Mouse (Mus musculus) megakaryocyte, embryonic 14.5 days (primary cell): ENCODE data around the gene Antxr1. TPM values are rescaled to one million over a fixed set of nuclear protein-coding genes. Genes with fewer than 3 reads are reported as not detected.

ENCODE experiments used
- H3K27me3 ChIP-seq: replicated peaks from 2 replicates; pipeline ENCODE3; 2012; ENCODE audit warnings: inconsistent platforms
- H3K36me3 ChIP-seq: replicated peaks from 2 replicates; pipeline ENCODE3; 2012; ENCODE audit warnings: low read length, inconsistent platforms, mixed read lengths
- H3K4me1 ChIP-seq: 2 replicates; pipeline ENCODE4 v1.6.1; 2012; ENCODE audit warnings: inconsistent platforms
- H3K4me3 ChIP-seq: replicated peaks from 2 replicates; pipeline ENCODE3; 2012; ENCODE audit warnings: moderate library complexity, mild to moderate bottlenecking, inconsistent platforms
- H3K9me3 ChIP-seq: 2 replicates; pipeline ENCODE4 v1.6.1; 2012; ENCODE audit warnings: inconsistent platforms
- FLI1 ChIP-seq: IDR thresholded peaks from 2 replicates; pipeline ENCODE4 v1.6.1; 2012; ENCODE audit warnings: low read length, inconsistent platforms, mixed read lengths
- GATA1 ChIP-seq: IDR thresholded peaks from 3 replicates; pipeline ENCODE4 v1.6.1; 2012; ENCODE audit warnings: mixed read lengths, low read length, inconsistent platforms, borderline replicate concordance
- polyA plus RNA-seq: library from polyadenylated mRNA; stranded (reverse); fragments of >175 nt; gene quantifications from 2 replicates; pipeline ENCODE4 v1.2.3, GENCODE M21; 2012; ENCODE audit warnings: low replicate concordance; ENCODE audit not compliant: insufficient read depth

The Antxr1 gene
- polyA plus RNA-seq, 1 experiment, result not detected

DNA sequence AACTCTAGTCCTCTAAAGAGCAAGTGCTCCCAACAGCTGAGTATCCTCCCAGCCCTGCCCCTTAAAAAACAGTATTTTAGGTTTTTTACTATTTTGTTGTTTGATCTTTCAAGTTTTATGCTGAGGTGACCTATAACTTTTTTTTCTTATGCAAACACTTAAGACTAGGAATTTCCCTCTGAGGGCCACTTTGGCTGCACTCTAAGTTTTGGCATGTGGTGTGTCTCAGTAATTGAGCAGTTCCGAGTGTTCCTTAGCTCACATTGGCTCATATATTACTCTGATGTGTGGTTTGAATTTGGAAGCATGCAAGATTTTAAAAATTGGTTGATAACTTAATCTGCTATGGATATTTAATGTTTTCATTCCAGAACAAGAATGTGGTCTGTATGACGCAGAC lies 105.6 kb downstream of the Antxr1 start:
- Histone ChIP-seq H3K36me3 (no peaks in the 10 kb centered on the region), H3K27me3 (peaks cover 24% of the 10 kb centered on the region), H3K9me3 (no peaks in the 10 kb centered on the region), H3K4me3 (no peak overlapping the region), H3K4me1 (no peaks in the 10 kb centered on the region; the same call in 1 of the 2 replicates)
- TF ChIP-seq FLI1, result no peak
- TF ChIP-seq GATA1, result no peak

DNA sequence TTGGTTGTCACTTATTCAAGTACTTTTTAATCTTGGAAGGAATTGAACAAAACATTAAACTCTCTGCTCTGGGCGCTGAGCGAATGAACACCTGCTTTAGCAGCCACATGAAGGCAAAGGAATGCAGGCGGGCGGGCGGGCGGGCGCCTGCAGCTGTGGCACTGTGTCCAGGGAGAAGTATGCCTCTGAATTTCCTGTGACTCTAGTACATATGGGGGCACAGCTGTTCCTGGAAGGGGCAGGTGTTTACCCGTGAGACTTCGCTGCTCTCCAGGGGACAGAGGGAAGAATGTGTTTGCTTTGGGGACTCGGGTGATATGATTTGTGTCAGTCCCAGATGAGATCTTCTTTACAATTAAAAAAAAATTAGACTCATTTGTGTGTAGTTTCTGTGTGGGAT lies 107.7 kb downstream of the Antxr1 start:
- Histone ChIP-seq H3K4me1 (no peaks in the 10 kb centered on the region; the same call in 1 of the 2 replicates), H3K9me3 (no peaks in the 10 kb centered on the region), H3K4me3 (no peak overlapping the region), H3K36me3 (no peaks in the 10 kb centered on the region), H3K27me3 (peaks cover 29% of the 10 kb centered on the region)
- no peak for TF ChIP-seq FLI1
- TF ChIP-seq GATA1, result no peak

DNA sequence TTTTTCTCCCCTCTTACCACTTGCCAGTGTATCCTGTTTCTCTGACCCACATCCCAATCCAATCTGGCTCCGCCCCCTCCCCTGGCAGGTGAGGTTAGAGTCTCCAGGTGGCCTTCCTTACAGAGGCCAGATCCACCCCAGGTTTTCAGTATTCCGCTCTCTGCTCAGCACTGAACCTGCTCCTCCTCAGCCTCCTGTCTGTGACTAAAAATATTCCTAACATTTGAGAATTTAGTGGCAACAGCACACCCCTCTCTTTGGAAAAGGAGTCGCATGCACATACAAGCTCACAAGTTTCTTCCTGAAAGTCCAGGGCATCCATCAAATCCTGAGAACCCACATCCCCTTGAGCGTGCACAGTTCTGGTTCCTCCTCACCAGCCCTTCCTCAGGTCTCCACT lies 109.3 kb downstream of the Antxr1 start:
- H3K4me1 ChIP-seq, result no peaks in the 10 kb centered on the region; the same call in 1 of the 2 replicates
- TF ChIP-seq FLI1, result no peak
- TF ChIP-seq GATA1, result no peak
- peaks cover 24% of the 10 kb centered on the region for H3K27me3 ChIP-seq
- no peaks in the 10 kb centered on the region for H3K9me3 ChIP-seq
- no peaks in the 10 kb centered on the region for H3K36me3 ChIP-seq
- no peak overlapping the region for H3K4me3 ChIP-seq

DNA sequence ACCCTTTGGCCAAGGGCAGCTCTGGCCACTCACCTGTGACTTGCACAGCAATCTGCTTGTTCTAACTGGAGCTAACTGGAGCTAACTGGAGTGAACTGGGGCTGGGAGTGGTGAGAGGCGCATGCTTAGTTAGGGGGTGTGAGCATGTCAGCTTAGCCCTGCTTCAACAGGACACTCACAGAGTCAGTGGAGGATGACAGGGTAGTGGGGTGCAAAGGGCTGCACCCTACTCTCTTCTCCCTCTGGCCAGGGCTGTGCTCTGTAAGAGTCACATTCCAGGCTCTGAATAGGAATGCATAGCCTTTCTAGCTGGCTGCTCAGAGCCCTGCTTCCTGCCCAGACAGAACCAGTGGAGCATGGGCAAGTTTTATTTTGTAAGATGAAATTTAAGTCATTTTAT lies 110.3 kb downstream of the Antxr1 start:
- Histone ChIP-seq H3K27me3 (peaks cover 28% of the 10 kb centered on the region), H3K36me3 (no peaks in the 10 kb centered on the region), H3K4me1 (no peaks in the 10 kb centered on the region; the same call in 1 of the 2 replicates), H3K4me3 (no peak overlapping the region), H3K9me3 (no peaks in the 10 kb centered on the region)
- TF ChIP-seq GATA1 (no peak), FLI1 (no peak)

DNA sequence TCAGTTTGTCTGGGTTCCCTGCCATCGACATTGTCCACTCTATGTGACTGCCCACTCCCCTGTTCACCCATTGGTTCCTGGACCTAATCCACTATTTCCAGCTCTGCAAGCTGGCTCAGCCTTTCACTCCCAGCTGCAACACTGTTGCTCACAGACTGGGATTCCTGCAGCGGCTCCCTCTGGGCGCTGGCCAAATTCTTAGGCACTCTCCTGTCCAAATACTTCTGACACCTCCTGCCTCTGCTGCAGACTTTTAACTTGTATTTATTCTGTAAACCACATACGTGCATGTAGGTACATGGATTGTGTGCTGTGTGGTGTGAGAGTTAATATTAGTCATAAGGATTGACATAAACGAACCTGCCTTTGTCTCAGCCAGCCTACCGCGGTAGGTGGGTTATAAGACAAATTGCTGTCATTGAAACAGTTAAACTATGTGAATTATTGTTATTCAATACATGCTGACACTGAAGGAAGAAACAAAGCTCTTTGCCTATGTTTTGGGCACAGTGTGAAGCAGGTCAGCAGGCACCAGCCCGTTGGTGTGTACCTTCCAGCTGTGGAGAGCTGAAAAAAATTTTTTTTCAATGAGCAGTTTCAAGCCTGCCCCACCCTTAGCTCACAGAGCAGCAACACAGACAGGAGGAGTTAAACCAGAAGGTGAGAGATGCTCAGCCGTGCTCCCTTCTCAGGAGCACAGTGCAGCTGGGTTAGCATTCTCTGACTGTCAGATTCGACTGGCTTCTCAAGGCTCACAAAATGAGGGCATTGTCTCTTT lies 112.6 kb downstream of the Antxr1 start:
- Histone ChIP-seq H3K27me3 (peaks cover 37% of the 10 kb centered on the region), H3K4me3 (no peak overlapping the region), H3K36me3 (no peaks in the 10 kb centered on the region), H3K4me1 (no peaks in the 10 kb centered on the region; the same call in 1 of the 2 replicates), H3K9me3 (no peaks in the 10 kb centered on the region)
- TF ChIP-seq FLI1, result no peak
- no peak for TF ChIP-seq GATA1

DNA sequence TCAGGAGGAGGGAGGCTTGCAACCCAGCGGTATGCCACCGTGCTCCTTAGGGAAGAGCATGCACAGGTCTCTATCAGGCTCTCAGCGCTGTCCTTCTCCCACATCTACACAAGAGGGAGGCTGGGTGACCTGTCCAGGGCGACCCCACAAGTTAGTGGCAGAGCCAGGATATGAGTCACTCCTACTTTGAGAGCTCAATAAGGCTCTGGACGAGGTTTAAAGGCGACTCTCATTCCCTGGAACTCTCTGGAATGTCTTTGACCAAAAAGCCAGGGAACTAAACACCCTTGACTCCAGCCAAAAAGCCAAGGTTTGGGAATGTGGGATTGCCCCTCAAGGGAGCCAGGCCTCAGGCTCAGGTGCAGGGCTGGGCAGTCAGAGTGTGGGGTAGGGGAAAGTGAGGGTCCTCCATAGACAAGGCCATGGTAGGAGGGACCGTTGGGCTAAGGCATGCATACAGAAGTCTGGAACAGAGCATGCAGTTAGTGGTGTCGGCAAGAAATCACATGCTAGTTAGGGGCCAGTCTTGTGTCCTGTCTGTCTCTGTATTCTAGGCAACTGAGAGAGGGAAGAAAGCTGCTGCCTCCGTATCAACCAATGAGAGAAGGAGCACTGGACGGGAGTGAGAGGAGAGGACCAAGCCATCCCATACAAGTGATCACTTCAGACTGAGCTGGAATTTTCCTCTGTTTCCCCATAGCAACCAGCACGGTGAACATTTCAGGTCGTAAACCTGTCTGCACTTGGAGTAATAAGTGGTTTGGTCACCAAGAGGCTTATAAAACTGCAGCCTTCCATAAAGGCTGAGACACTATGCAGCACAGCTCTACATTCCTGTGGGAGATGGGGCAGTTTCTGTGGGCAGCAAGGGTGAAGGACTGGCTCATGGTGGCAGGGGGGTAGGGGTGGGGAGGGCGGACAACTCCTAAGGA lies 116.3 kb downstream of the Antxr1 start:
- H3K27me3 ChIP-seq, result peaks cover 23% of the 10 kb centered on the region
- H3K36me3 ChIP-seq, result no peaks in the 10 kb centered on the region
- H3K4me3 ChIP-seq, result no peak overlapping the region
- TF ChIP-seq GATA1, result no peak
- no peak for TF ChIP-seq FLI1
- H3K9me3 ChIP-seq, result no peaks in the 10 kb centered on the region
- peaks cover 12% of the 10 kb centered on the region; the same call in 1 of the 2 replicates for H3K4me1 ChIP-seq

DNA sequence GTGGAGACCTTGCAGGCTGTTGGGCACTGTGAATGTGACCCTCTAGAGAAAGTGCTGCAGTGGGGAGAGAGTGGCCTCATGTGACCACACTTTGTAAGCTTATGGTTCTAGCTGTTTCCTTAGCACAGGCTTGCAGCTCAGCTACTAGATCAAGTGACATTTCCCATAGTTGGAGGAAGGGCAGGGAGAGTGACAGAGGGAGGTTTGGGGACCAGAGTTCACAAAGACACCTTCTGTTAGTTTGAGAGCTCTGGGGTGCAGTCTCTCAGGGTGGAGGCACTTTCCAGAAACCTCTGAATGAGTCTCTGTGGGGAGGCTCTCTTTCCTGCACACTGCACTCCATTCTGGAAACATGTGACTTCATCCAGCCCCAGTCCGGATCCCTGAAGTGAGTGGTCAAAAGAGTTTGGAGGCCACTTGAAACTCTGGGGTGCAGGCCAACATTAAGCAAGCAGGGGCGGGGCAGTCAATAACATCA lies 119.5 kb downstream of the Antxr1 start:
- peaks cover 12% of the 10 kb centered on the region; the same call in 1 of the 2 replicates for H3K4me1 ChIP-seq
- H3K36me3 ChIP-seq, result no peaks in the 10 kb centered on the region
- H3K27me3 ChIP-seq, result peaks cover 17% of the 10 kb centered on the region
- peaks cover 4% of the 10 kb centered on the region for H3K9me3 ChIP-seq
- H3K4me3 ChIP-seq, result no peak overlapping the region
- TF ChIP-seq FLI1 (no peak), GATA1 (no peak)

DNA sequence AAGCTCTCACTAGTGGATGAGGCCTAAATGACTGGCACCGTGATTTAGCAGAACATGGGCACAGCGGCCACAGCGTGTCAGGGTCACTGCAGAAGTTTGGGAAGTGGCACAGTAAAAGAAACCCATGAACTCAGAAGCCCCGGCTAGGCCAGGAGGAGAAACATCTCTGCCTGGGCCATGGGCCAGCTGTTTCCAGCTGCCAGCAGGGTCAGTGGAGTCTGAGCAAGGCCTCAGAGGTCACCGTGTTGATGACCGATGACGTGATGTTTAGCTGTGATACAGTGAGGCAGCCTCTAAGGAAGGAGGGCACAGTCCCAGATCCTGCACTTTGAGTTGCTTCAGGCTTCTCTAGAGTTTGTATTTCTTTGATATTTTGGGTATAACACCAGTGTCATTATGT lies 122.4 kb downstream of the Antxr1 start:
- Histone ChIP-seq H3K4me1 (peaks cover 12% of the 10 kb centered on the region; the same call in 1 of the 2 replicates), H3K27me3 (peaks cover 8% of the 10 kb centered on the region), H3K4me3 (no peak overlapping the region), H3K36me3 (no peaks in the 10 kb centered on the region), H3K9me3 (peaks cover 4% of the 10 kb centered on the region)
- TF ChIP-seq GATA1 (no peak), FLI1 (no peak)

DNA sequence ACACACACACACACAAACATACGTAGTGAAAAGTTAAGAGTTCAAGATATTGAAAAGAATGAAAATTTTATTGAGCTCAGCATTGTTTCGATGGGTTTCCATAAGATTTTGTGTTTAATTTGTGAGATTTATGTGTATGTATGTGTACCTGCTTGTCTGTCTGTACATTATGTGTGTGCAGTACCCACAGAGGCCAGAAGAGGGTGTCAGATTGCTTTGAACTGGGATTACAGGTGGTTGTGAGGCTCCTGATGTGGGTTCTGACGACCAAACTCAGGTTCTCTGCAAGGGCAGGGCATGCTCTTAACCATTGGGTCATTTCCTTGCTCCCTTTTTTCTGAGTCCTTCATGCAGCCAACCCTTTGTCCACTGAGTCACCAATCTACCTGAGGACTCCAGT lies 124.1 kb downstream of the Antxr1 start:
- no peak for TF ChIP-seq FLI1
- TF ChIP-seq GATA1, result no peak
- Histone ChIP-seq H3K36me3 (no peaks in the 10 kb centered on the region), H3K9me3 (peaks cover 4% of the 10 kb centered on the region), H3K27me3 (peaks cover 14% of the 10 kb centered on the region), H3K4me3 (no peak overlapping the region), H3K4me1 (peaks cover 16% of the 10 kb centered on the region; the same call in 1 of the 2 replicates)
